Mouse (Mus musculus): Measurements from ENCODE around the gene Kcnc3. TPM values are rescaled to one million over a fixed set of nuclear protein-coding genes. Genes with fewer than 3 reads are reported as not detected.

The Kcnc3 gene
- total and polyA plus RNA-seq, 2 experiments = 0.37 to 4.6 TPM

- TF ChIP-seq CTCF (IDR thresholded peaks at IDR 0.05; ENCODE audit: low read depth, low read length) (no peak), POLR2A (IDR thresholded peaks at IDR 0.05; ENCODE audit: extremely low read depth, insufficient read depth, low read length) (no peak)
- no peaks in the 10 kb centered on the region for H3K79me2 ChIP-seq (ENCODE audit: control insufficient read depth, insufficient read depth, low read length)
- no peak within 1 kb of the TSS for H3K4me3 ChIP-seq (ENCODE audit: insufficient read depth, low read depth, low read length)
- H3K9ac ChIP-seq (ENCODE audit: low read depth, low read length) = no peak within 1 kb of the TSS
- WGBS = 47% methylated on average over 7 of the region's 7 CpGs
- H3K27ac ChIP-seq (replicated peaks; ENCODE audit: insufficient read depth, low read depth, low read length) = no peak within 1 kb of the TSS
- no peaks in the 10 kb centered on the region for H3K36me3 ChIP-seq (ENCODE audit: control insufficient read depth, insufficient read depth, low read length)
- DNase-seq (ENCODE audit: extremely low read depth, low read depth, low spot score) = no peak
- H3K27me3 ChIP-seq (ENCODE audit: control insufficient read depth, insufficient read depth, low read length) = no peaks in the 10 kb centered on the region
- no peaks in the 10 kb centered on the region for H3K4me1 ChIP-seq (ENCODE audit: control insufficient read depth, insufficient read depth, low read length)
Measured at GRCm38 (mm10) chr7:44572213-44572701, 18.2 kb upstream of the Kcnc3 start, which contains the start of gene Napsa. Gene Napsa, plus strand, starts transcription at chr7:44572380.

- no peaks in the 10 kb centered on the region for H3K4me1 ChIP-seq (ENCODE audit: control insufficient read depth, insufficient read depth, low read length)
- H3K9ac ChIP-seq (ENCODE audit: low read depth, low read length) = no peak overlapping the region
- no peak overlapping the region for H3K4me3 ChIP-seq (ENCODE audit: insufficient read depth, low read depth, low read length)
- TF ChIP-seq CTCF (IDR thresholded peaks at IDR 0.05; ENCODE audit: low read depth, low read length) (no peak), POLR2A (IDR thresholded peaks at IDR 0.05; ENCODE audit: extremely low read depth, insufficient read depth, low read length) (no peak)
- H3K36me3 ChIP-seq (ENCODE audit: control insufficient read depth, insufficient read depth, low read length) = no peaks in the 10 kb centered on the region
- H3K27me3 ChIP-seq (ENCODE audit: control insufficient read depth, insufficient read depth, low read length) = no peaks in the 10 kb centered on the region
- no peak overlapping the region for H3K27ac ChIP-seq (replicated peaks; ENCODE audit: insufficient read depth, low read depth, low read length)
- no peaks in the 10 kb centered on the region for H3K79me2 ChIP-seq (ENCODE audit: control insufficient read depth, insufficient read depth, low read length)
- no peak for DNase-seq (ENCODE audit: extremely low read depth, low read depth, low spot score)
- WGBS = 78% methylated on average over 5 of the region's 5 CpGs
Measured at GRCm38 (mm10) chr7:44572956-44573484, 17.4 kb upstream of the Kcnc3 start.

DNA sequence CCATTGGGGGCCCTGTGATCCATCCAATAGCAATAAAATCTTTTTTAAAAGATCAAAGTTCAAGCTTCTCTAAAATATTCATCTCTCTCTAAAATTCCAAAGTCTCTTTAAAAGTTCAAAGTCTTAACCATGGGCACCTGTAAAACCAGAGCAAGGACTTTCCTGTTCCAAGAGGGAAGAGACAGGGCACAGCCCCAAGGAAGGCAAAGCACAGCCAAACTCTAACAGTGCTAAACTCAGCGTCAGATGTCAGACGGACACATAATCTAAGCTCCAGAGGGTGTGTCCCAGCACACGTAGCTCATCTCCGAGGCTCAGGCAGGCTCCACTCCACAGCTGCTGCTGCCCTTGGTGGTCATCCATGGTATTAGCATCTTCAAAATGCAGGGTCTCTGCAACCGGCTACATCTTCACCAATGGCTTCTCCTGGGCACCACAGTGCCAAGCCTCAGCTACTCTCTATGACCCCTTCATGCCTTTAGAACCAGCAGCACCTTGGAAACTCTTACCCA is 14.1 kb upstream of the Kcnc3 start:
- 41% methylated on average over 5 of the region's 5 CpGs for WGBS
- TF ChIP-seq POLR2A (IDR thresholded peaks at IDR 0.05; ENCODE audit: extremely low read depth, insufficient read depth, low read length) = no peak
- no peak for TF ChIP-seq CTCF (IDR thresholded peaks at IDR 0.05; ENCODE audit: low read depth, low read length)
- no peak for DNase-seq (ENCODE audit: extremely low read depth, low read depth, low spot score)

GRCm38 (mm10) chr7:44581637-44582036 is 8.8 kb upstream of the Kcnc3 start:
- H3K27ac ChIP-seq (replicated peaks; ENCODE audit: insufficient read depth, low read depth, low read length) = no peak overlapping the region
- WGBS = 80% methylated on average over 6 of the region's 6 CpGs

More for the DNA sequence above, 14.1 kb upstream of the Kcnc3 start:
- Histone ChIP-seq H3K36me3 (ENCODE audit: control insufficient read depth, insufficient read depth, low read length) (no peaks in the 10 kb centered on the region), H3K4me3 (ENCODE audit: insufficient read depth, low read depth, low read length) (no peak overlapping the region), H3K9ac (ENCODE audit: low read depth, low read length) (no peak overlapping the region), H3K79me2 (ENCODE audit: control insufficient read depth, insufficient read depth, low read length) (no peaks in the 10 kb centered on the region), H3K4me1 (ENCODE audit: control insufficient read depth, insufficient read depth, low read length) (no peaks in the 10 kb centered on the region), H3K27me3 (ENCODE audit: control insufficient read depth, insufficient read depth, low read length) (no peaks in the 10 kb centered on the region), H3K27ac (replicated peaks; ENCODE audit: insufficient read depth, low read depth, low read length) (no peak overlapping the region)

DNA sequence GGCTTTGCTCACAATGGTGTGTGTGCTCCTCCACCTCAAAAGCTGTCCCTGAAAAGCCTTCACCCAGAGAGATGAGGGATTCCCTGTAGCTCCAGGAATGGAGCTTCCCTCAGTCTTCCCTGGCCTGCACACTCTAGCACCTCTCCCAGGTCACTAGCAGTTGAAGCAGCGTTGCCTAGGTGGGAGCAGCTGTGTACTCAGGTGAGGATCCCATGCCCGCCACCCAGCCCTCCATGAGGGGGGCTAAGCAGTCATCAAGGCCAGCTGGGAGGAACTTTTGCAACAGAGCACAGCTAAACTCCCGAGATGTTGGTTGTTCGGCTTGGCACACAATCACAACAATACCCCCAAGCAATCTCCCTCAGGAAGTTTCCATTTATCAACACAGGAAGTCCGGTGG is 7.8 kb upstream of the Kcnc3 start:
- no peak overlapping the region for H3K27ac ChIP-seq (replicated peaks; ENCODE audit: insufficient read depth, low read depth, low read length)
- H3K36me3 ChIP-seq (ENCODE audit: control insufficient read depth, insufficient read depth, low read length) = no peaks in the 10 kb centered on the region
- TF ChIP-seq CTCF (IDR thresholded peaks at IDR 0.05; ENCODE audit: low read depth, low read length) (no peak), POLR2A (IDR thresholded peaks at IDR 0.05; ENCODE audit: extremely low read depth, insufficient read depth, low read length) (no peak)
- DNase-seq (ENCODE audit: extremely low read depth, low read depth, low spot score) = no peak
- no peaks in the 10 kb centered on the region for H3K79me2 ChIP-seq (ENCODE audit: control insufficient read depth, insufficient read depth, low read length)
- H3K9ac ChIP-seq (ENCODE audit: low read depth, low read length) = no peak overlapping the region
- peaks cover 10% of the 10 kb centered on the region; the same call in 1 of the 2 replicates for H3K27me3 ChIP-seq (ENCODE audit: control insufficient read depth, insufficient read depth, low read length)
- H3K4me1 ChIP-seq (ENCODE audit: control insufficient read depth, insufficient read depth, low read length) = no peaks in the 10 kb centered on the region
- 70% methylated on average over 5 of the region's 5 CpGs for whole genome bisulfite sequencing
- no peak overlapping the region for H3K4me3 ChIP-seq (ENCODE audit: insufficient read depth, low read depth, low read length)

More at GRCm38 (mm10) chr7:44581637-44582036, 8.8 kb upstream of the Kcnc3 start:
- no peak overlapping the region for H3K9ac ChIP-seq (ENCODE audit: low read depth, low read length)
- H3K79me2 ChIP-seq (ENCODE audit: control insufficient read depth, insufficient read depth, low read length) = no peaks in the 10 kb centered on the region
- peaks cover 4% of the 10 kb centered on the region; the same call in 1 of the 2 replicates for H3K27me3 ChIP-seq (ENCODE audit: control insufficient read depth, insufficient read depth, low read length)
- no peaks in the 10 kb centered on the region for H3K36me3 ChIP-seq (ENCODE audit: control insufficient read depth, insufficient read depth, low read length)
- no peaks in the 10 kb centered on the region for H3K4me1 ChIP-seq (ENCODE audit: control insufficient read depth, insufficient read depth, low read length)
- DNase-seq (ENCODE audit: extremely low read depth, low read depth, low spot score) = no peak
- H3K4me3 ChIP-seq (ENCODE audit: insufficient read depth, low read depth, low read length) = no peak overlapping the region
- TF ChIP-seq CTCF (IDR thresholded peaks at IDR 0.05; ENCODE audit: low read depth, low read length) (no peak), POLR2A (IDR thresholded peaks at IDR 0.05; ENCODE audit: extremely low read depth, insufficient read depth, low read length) (no peak)

DNA sequence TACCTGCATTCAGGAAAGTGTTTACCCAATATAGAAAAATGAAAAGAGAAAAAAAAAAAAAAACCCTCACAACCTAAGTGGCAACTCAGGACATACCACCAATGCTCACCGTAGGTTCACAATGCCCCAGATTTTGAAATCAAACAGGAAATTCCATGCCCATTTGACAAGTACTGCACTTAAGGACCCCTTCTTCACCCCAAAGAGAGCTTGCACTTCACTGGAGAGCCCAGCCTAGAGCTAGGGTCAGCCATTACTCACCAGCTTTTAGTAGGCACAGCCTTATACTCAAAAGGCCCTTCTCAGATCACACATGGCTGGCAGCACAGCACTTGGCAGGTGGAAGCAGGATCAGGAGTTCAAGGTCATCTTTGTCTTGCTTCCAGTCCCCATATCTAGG is 7.3 kb upstream of the Kcnc3 start:
- Histone ChIP-seq H3K4me1 (ENCODE audit: control insufficient read depth, insufficient read depth, low read length) (no peaks in the 10 kb centered on the region), H3K4me3 (ENCODE audit: insufficient read depth, low read depth, low read length) (no peak overlapping the region), H3K36me3 (ENCODE audit: control insufficient read depth, insufficient read depth, low read length) (no peaks in the 10 kb centered on the region), H3K79me2 (ENCODE audit: control insufficient read depth, insufficient read depth, low read length) (no peaks in the 10 kb centered on the region), H3K9ac (ENCODE audit: low read depth, low read length) (no peak overlapping the region), H3K27ac (replicated peaks; ENCODE audit: insufficient read depth, low read depth, low read length) (no peak overlapping the region), H3K27me3 (ENCODE audit: control insufficient read depth, insufficient read depth, low read length) (peaks cover 10% of the 10 kb centered on the region; the same call in 1 of the 2 replicates)
- TF ChIP-seq CTCF (IDR thresholded peaks at IDR 0.05; ENCODE audit: low read depth, low read length) (no peak), POLR2A (IDR thresholded peaks at IDR 0.05; ENCODE audit: extremely low read depth, insufficient read depth, low read length) (no peak)
- DNase-seq (ENCODE audit: extremely low read depth, low read depth, low spot score) = no peak
- WGBS = 71% methylated on average over 1 of the region's 1 CpGs
